Mouse (Mus musculus) spleen, postnatal 4 days (tissue): Measurements from ENCODE around the gene Foxred1.

ENCODE experiments used
- DNase-seq, 2 experiments: peaks; one replicate each; pipeline ENCODE4 v3.0.0; 2022; ENCODE audit warnings: low spot score in 2 of 2

Gene Foxred1

GRCm38 (mm10) chr9:35192983-35193542, 17.8 kb downstream of the Foxred1 start:
- no peak for DNase-seq

DNA sequence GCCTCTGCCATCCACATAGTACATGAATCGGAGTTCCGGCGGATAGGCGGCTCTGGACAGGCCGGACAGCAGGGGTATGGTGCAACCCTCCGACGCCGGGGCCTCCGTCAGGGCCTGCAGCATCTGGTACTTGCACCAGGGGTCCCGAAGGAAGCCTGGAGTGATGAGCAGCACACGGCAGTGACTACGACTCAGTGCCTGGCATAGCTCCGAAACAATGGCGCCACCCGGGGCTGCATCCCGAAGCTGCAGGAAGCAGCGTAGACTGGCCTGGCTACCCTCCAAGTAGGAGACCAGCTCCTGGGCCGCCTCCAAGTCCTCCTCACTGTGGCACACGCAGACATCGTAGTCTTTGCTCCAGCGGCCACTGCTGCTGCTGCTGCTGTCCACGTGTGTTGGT, 22.2 kb downstream of the Foxred1 start:
- no peak for DNase-seq

- no peak for DNase-seq
Measured at GRCm38 (mm10) chr9:35187351-35187903, 23.4 kb downstream of the Foxred1 start.

DNA sequence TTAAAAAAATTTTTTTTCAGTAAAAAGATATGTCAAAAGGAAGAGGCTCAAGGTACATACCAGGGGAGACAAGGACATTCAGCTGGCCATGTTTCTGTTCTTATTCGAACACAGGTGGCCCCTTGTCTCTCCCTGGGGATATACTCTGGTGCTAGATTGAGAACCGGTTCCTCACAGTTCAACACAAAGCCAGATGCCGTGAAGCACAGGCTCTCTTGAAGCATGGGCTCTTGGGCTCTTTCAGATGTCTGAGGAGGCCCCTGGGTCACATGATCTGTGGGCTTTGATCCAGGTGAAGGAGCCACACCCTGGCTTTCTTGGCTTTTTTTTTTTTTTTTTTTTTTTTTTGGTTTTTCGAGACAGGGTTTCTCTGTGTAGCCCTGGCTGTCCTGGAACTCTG, 24.4 kb downstream of the Foxred1 start:
- DNase-seq = peak in 1 of 2 experiments; percentile 33

DNA sequence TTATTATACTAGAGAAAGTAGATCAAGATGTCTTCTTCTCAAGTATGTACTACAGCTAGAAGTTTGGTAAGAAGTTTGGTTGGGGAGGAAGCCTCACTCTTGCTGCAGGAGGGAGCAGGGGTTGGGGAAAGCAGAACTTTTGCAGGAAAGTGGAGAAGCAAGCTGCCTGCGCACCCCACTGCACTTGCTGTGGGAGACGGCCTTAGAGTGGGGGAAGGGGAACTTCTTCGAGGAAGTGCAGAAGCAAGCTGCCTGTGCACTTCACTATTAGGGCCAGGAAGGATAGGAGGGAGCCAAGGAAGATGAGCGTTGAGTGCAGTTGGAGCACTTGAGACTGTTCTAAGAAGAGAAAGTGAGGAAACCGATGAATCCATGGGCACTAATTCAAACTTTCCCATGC, 27.5 kb downstream of the Foxred1 start:
- DNase-seq = peak in 1 of 2 experiments; percentile 66

DNA sequence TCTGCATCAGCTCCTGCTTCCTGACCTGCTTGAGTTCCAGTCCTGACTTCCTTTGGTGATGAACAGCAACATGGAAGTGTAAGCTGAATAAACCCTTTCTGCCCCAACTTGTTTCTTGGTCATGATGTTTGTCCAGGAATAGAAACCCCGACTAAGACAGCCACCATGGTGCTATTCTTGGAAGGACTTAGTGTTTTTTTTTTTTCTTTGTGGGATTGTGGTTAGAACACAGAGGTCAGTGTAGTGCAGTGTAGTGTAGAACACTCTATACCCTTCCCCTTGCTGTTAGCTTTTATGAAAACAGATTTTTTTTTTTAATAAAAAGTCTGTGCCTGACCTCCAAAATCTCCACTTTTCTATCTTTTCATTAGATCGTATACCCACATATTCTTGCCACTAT, 28.0 kb downstream of the Foxred1 start:
- DNase-seq = no peak

GRCm38 (mm10) chr9:35176124-35176659, 34.7 kb downstream of the Foxred1 start:
- no peak for DNase-seq

- peak; percentile 91 to 95 for DNase-seq
Measured at GRCm38 (mm10) chr9:35175251-35176123, 35.4 kb downstream of the Foxred1 start, which contains the start of gene Dcps. TSS of gene Dcps (minus strand) at chr9:35176061.

- no peak for DNase-seq
Measured at GRCm38 (mm10) chr9:35173331-35173730, 37.5 kb downstream of the Foxred1 start.

- DNase-seq = no peak
Measured at GRCm38 (mm10) chr9:35170071-35170470, 40.8 kb downstream of the Foxred1 start.

DNA sequence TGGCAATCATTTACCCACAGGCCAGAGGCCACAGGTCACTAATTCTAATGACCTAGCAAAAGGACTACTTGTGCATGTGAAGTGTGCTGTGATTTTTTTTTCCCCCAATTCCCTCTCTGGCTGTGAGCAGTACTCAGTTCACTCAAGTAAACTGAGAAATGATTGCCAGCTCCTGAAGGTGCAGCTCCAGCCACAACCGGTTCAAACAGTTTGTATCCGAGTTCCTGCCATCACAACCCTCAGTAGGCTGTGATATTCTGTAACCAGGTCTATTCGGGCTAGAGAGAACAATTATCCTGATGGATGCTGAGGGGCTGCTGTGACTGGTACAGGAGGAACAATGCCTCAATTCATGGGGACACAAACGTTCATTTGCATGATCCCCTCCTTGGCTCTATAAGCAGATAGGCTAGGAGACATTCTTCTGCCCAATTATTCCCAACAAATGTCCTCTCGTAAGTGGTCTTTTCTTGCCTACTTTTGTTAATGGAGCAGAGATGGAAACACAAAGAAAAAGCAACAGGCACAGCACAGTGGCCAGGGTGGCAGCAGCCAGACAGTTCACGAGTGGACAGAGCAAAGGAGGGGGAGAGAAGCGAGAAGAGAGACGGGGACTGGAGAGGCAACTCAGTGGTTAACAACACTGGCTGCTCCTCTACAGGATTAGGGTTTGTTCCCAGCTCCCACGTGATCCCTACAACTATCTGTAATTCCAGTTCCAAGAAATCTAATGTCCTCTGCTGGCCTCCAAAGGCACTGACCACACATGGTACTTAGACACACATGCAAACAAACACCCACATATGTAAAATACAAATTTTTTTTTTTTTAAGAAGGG, 43.8 kb downstream of the Foxred1 start:
- DNase-seq = no peak

GRCm38 (mm10) chr9:35166144-35166797, 44.6 kb downstream of the Foxred1 start:
- DNase-seq = no peak

DNA sequence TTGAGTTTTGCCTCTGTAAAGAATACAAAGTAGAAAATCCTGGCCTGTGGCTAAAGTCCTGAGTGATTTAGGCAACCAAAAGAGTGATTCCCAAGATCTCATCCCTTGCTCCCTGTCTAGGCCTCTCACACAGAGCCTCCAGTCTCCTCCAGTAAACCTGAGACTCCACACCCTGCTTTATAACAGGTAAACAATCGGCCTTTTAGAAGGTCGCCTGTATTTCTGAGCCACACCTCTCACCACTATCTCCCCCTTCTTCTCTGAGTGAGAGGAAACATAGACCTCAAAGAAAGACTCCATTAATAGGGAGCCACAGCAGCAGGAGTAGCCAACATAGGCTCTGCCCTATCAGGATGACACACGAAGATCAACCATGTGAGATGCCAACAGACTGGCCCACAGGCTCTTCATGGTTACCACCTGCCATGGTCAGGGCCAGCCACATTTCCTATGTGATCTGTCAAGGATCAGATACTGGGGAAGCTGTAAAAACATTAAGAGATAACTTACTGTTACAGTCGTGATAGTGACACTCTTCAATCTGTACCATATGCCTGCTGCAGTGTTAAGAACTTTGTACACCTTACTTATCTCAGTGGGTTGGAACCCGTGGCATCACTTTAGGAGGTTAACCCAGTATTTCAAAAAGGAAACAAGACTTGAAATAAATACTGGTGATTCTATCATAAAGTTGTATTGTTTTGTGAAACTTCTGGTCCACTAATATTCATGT, 46.5 kb downstream of the Foxred1 start:
- DNase-seq = no peak

GRCm38 (mm10) chr9:35163011-35163690, 47.7 kb downstream of the Foxred1 start:
- DNase-seq = no peak

DNA sequence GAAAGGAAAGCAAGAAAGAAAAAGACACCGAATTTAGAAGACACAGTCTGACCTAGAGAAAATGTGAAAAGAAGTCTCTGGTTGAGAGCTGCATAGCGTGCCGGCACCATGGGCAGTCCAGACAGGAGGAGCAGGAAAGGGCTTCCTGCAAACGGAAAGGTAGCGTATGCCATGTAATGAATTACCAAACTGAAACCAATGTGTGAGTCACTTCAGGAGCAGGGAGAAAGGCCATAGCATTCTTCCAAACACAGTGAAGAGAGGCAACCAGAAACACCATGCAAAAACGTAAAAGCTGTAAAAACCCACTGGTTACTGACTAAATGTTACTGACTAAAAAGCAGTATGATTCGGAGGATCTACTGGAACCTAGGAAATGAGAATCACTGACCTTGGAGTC, 49.1 kb downstream of the Foxred1 start:
- no peak for DNase-seq

DNA sequence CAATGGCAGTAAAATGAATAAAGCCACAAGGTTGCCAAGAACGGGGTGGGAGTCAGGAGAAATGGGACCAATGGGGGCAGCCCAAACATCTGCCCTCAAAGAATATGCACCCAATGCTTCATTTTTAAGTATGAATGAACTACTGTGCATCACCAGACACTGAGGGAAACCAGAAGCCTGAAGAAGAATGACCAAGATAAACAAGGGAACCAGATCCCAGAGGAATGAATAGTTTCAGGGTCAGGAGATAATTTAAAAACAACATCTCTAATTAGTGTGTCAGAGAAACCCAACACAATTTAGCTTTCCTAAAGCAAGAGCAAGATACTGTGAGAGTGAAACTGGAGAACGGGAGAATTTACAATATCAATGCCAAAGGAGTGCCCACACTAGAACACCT, 50.2 kb downstream of the Foxred1 start:
- DNase-seq = no peak

GRCm38 (mm10) chr9:35158477-35158876, 52.4 kb downstream of the Foxred1 start:
- DNase-seq = no peak

DNA sequence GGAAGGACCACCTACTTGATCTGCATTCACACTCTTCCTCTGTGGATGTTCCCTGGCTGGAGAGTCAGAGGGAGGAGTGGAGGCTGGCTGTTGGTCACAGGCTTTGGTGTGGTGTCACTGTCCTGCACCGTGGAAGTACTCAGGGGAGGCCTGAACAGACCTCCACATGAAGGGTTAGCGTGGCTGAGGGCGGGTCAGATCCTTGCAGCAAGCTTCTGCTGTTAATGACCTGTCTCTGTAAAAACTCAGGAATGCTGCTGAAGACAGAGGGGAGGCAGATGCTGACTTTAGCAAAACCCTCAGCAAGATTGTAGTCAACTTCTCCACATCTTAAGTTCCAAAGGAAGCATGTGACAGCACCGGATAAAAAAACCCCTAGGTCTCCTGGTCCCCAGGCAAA, 54.0 kb downstream of the Foxred1 start:
- no peak for DNase-seq

DNA sequence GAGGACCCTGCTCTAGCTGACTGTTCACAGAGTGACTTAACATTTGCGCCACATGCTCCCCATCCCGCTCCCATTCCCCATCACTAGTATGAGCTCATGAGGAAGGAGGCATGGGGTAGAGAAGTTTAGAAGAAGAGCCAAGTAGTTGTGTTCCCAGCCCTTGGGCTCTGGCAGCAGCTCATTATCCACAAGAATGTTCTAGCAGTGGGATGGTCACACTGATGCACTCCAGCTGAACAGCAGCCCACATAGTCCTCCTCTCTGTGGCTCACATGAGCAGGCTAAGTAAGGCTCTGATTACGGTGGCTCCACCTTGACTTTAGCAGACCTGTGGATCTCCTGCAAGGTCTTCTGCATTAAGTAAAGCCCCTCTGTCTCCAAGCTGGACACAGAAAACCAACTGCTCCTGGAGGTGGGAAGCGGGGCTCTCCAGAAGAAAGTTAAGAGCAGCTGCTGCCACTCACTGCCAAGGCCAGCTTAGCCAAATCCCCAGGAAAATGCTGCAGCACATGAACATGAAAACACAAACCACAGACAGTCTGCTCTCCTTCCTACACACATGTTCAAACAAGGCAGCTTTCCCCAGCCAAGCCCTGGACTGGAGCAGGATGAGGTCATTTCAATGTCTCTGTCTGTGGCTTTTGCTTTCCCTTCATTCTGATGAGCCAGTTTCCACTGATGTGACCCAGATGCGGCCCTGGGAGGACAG, 54.7 kb downstream of the Foxred1 start:
- no peak for DNase-seq
